Mouse (Mus musculus) limb, embryonic 11.5 days (tissue): ENCODE measurements at regions not wholly inside any gene's neighbourhood (a gene's known extent, or its start where the extent isn't known, plus 50 kb on each side); places are given as distances from the start of the nearest gene placed in this dataset.
"Not testable (repeated sequence)": the region's sequence is repeated elsewhere in the genome, so short reads cannot be mapped to it uniquely, and the experiment has no call there.

ENCODE experiments used
- ATAC-seq: fragments of 200-750 bp; cut with Nextera tagmentation; 2 replicates; pipeline ENCODE4 v1.8.0; 2017; ENCODE audit warnings: low read depth; ENCODE audit not compliant: insufficient number of reproducible peaks, low FRiP score, low TSS enrichment
- DNase-seq: peaks from one replicate; pipeline ENCODE4 v3.0.0-alpha.2; 2015; ENCODE audit warnings: low spot score
- H3K27ac ChIP-seq: fragments of 300-500 bp; sonication (generic); replicated peaks from 2 replicates; pipeline ENCODE4 v1.5.1; 2014; ENCODE audit warnings: low read depth, mild to moderate bottlenecking, low read length
- H3K27me3 ChIP-seq: fragments of 300-500 bp; sonication (generic); 2 replicates; pipeline ENCODE4 v1.6.1; 2014; ENCODE audit warnings: mild to moderate bottlenecking, low read length, mixed read lengths; ENCODE audit not compliant: control insufficient read depth, insufficient read depth
- H3K36me3 ChIP-seq: fragments of 300-500 bp; sonication (generic); 2 replicates; pipeline ENCODE4 v1.6.1; 2014; ENCODE audit warnings: mild to moderate bottlenecking, low read length, moderate library complexity, mixed read lengths; ENCODE audit not compliant: control insufficient read depth, insufficient read depth
- H3K4me1 ChIP-seq: fragments of 300-500 bp; sonication (generic); 2 replicates; pipeline ENCODE4 v1.6.1; 2014; ENCODE audit warnings: low read length, mixed read lengths; ENCODE audit not compliant: control insufficient read depth, insufficient read depth
- H3K4me2 ChIP-seq: fragments of 300-500 bp; sonication (generic); 2 replicates; pipeline ENCODE4 v1.6.1; 2014; ENCODE audit warnings: low read depth, mild to moderate bottlenecking, moderate library complexity; ENCODE audit not compliant: severe bottlenecking
- H3K4me3 ChIP-seq: fragments of 300-500 bp; sonication (generic); 2 replicates; pipeline ENCODE4 v1.5.1; 2014; ENCODE audit warnings: low read depth, low read length
- H3K9ac ChIP-seq: fragments of 300-500 bp; sonication (generic); 2 replicates; pipeline ENCODE4 v1.6.1; 2014; ENCODE audit warnings: mild to moderate bottlenecking, low read length
- H3K9me3 ChIP-seq: fragments of 300-500 bp; sonication (generic); 2 replicates; pipeline ENCODE4 v1.6.1; 2016; ENCODE audit warnings: low read length; ENCODE audit not compliant: control insufficient read depth
- WGBS: fragments of 180-500 bp; shearing (Covaris S2); extraction: QIAGEN DNeasy Blood & Tissue Kit; methylation state at CpG from one replicate; pipeline ENCODE4 v1.1.7; 2014; 5-methylcytosine and 5-hydroxymethylcytosine counted together

- no peaks in the 10 kb centered on the region for H3K36me3 ChIP-seq
- WGBS, result 86% methylated on average over 1 of the region's 1 CpGs
- H3K9me3 ChIP-seq, result no peaks in the 10 kb centered on the region
- H3K27me3 ChIP-seq, result no peaks in the 10 kb centered on the region
- DNase-seq (peak; percentile 3), ATAC-seq (no peak)
- H3K4me2 ChIP-seq, result no peak overlapping the region
- H3K9ac ChIP-seq, result no peak overlapping the region
- no peak overlapping the region for H3K27ac ChIP-seq
- no peak overlapping the region for H3K4me3 ChIP-seq
- H3K4me1 ChIP-seq, result no peaks in the 10 kb centered on the region
These were observed 116.7 kb upstream of the Dnajc1 start for GRCm38 (mm10) chr2:18509317-18509716.

- no peaks in the 10 kb centered on the region for H3K9me3 ChIP-seq
- H3K36me3 ChIP-seq, result no peaks in the 10 kb centered on the region
- WGBS, result 63% methylated on average over 3 of the region's 3 CpGs
- H3K27ac ChIP-seq, result no peak overlapping the region
- no peak overlapping the region for H3K9ac ChIP-seq
- H3K4me2 ChIP-seq, result no peak overlapping the region
- H3K4me1 ChIP-seq, result no peaks in the 10 kb centered on the region
- H3K4me3 ChIP-seq, result no peak overlapping the region
- H3K27me3 ChIP-seq, result no peaks in the 10 kb centered on the region
- no peak for ATAC-seq
- no peak for DNase-seq
These were observed 80.7 kb upstream of the Dnajc1 start for GRCm38 (mm10) chr2:18473361-18473771.

GRCm38 (mm10) chr2:18460901-18461300 is 68.3 kb upstream of the Dnajc1 start:
- WGBS, result 92% methylated on average over 4 of the region's 4 CpGs
- no peaks in the 10 kb centered on the region for H3K9me3 ChIP-seq

GRCm38 (mm10) chr2:18460281-18460680 is 67.7 kb upstream of the Dnajc1 start:
- H3K4me3 ChIP-seq, H3K36me3 ChIP-seq, H3K4me2 ChIP-seq, H3K9ac ChIP-seq, H3K4me1 ChIP-seq, H3K27ac ChIP-seq, DNase-seq, ATAC-seq, H3K27me3 ChIP-seq, H3K9me3 ChIP-seq: not testable (repeated sequence)
- 89% methylated on average over 3 of the region's 3 CpGs for WGBS

More at GRCm38 (mm10) chr2:18460901-18461300, 68.3 kb upstream of the Dnajc1 start:
- Histone ChIP-seq H3K4me3 (no peak overlapping the region), H3K36me3 (no peaks in the 10 kb centered on the region), H3K9ac (no peak overlapping the region), H3K27me3 (no peaks in the 10 kb centered on the region), H3K4me2 (no peak overlapping the region), H3K27ac (no peak overlapping the region), H3K4me1 (no peaks in the 10 kb centered on the region)
- ATAC-seq, result no peak
- no peak for DNase-seq

GRCm38 (mm10) chr2:18453426-18453825 is 60.8 kb upstream of the Dnajc1 start:
- H3K27ac ChIP-seq, DNase-seq: not testable (repeated sequence)

GRCm38 (mm10) chr2:18445809-18446208 is 53.2 kb upstream of the Dnajc1 start:
- no peak overlapping the region for H3K4me3 ChIP-seq
- H3K27me3 ChIP-seq, result no peaks in the 10 kb centered on the region
- no peak overlapping the region for H3K4me2 ChIP-seq
- DNase-seq, result no peak
- no peaks in the 10 kb centered on the region for H3K9me3 ChIP-seq
- H3K9ac ChIP-seq, result no peak overlapping the region
- no peak for ATAC-seq
- WGBS, result 85% methylated on average over 1 of the region's 1 CpGs
- H3K4me1 ChIP-seq, result no peaks in the 10 kb centered on the region
- no peak overlapping the region for H3K27ac ChIP-seq
- H3K36me3 ChIP-seq, result no peaks in the 10 kb centered on the region

More at GRCm38 (mm10) chr2:18453426-18453825, 60.8 kb upstream of the Dnajc1 start:
- H3K9ac ChIP-seq, H3K4me2 ChIP-seq, ATAC-seq, H3K4me1 ChIP-seq, H3K36me3 ChIP-seq, H3K9me3 ChIP-seq, H3K4me3 ChIP-seq, H3K27me3 ChIP-seq: not testable (repeated sequence)
- WGBS, result 33% methylated on average over 2 of the region's 2 CpGs
